Mouse (Mus musculus) forebrain, embryonic 16.5 days (tissue): ENCODE results near the gene Gm12845. TPM values are rescaled to one million over a fixed set of nuclear protein-coding genes. Genes with fewer than 3 reads are reported as not detected.

Experiments
- polyA plus RNA-seq: library from polyadenylated mRNA; unstranded; fragments of >200 nt; fragmentation: Nextera tagmentation; extraction: Ambion mirVana; gene quantifications from 2 replicates; pipeline ENCODE4 v1.2.1, GENCODE M21; 2015

The Gm12845 gene
- polyA plus RNA-seq, 1 experiment from 2014 or later, result not detected

Other genes starting within 250 kb of the Gm12845 start
- 121 and 129 TPM in 2 replicates for gene Rnf220, start 227.4 kb upstream of the Gm12845 start, polyA plus RNA-seq
- 256 and 257 TPM in 2 replicates for gene Eri3, start 174.0 kb upstream of the Gm12845 start, polyA plus RNA-seq
- gene Dmap1, start 42.1 kb upstream of the Gm12845 start, polyA plus RNA-seq, result 80.1 and 80.4 TPM in 2 replicates
- gene Klf17, start 41.2 kb downstream of the Gm12845 start, polyA plus RNA-seq, result not detected in 2 replicates
- gene Slc6a9, start 110.1 kb downstream of the Gm12845 start, polyA plus RNA-seq, result 12.0 and 16.2 TPM in 2 replicates
- 2.0 and 2.4 TPM in 2 replicates for gene Ccdc24, start 148.1 kb downstream of the Gm12845 start, polyA plus RNA-seq
- 47.8 and 47.9 TPM in 2 replicates for gene B4galt2, start 159.1 kb downstream of the Gm12845 start, polyA plus RNA-seq
- 426 and 531 TPM in 2 replicates for gene Atp6v0b, start 162.9 kb downstream of the Gm12845 start, polyA plus RNA-seq
- 29.8 and 30.1 TPM in 2 replicates for gene Dph2, start 167.6 kb downstream of the Gm12845 start, polyA plus RNA-seq
- 74.3 and 79.9 TPM in 2 replicates for gene Ipo13, start 190.6 kb downstream of the Gm12845 start, polyA plus RNA-seq
- 0.11 and 0.48 TPM in 2 replicates for gene Artn, start 205.4 kb downstream of the Gm12845 start, polyA plus RNA-seq